Mouse (Mus musculus): Measurements from ENCODE around the gene Cep68. TPM values are rescaled to one million over a fixed set of nuclear protein-coding genes. Genes with fewer than 3 reads are reported as not detected.
"Not testable (repeated sequence)": the region's sequence is repeated elsewhere in the genome, so short reads cannot be mapped to it uniquely, and the experiment has no call there.

The Cep68 gene
- polyA plus RNA-seq, 1 experiment from 2014 or later, result 32.8 TPM

DNA sequence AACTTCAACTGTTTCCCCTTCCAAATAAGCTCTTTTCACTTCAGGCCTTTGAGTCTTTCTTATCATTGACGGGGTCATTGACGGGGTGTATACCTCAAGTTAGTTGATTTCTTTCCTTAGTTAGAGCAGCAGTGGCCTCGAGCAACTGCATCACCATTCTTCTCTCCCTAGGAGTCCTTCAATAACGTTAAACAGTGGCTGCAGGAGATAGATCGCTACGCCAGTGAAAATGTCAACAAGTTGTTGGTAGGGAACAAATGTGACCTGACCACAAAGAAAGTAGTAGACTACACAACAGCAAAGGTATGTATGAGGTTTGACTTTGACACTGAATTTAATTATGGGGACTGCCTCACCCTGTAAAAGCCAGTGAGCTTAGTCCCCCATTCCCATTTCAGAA, 25.0 kb downstream of the Cep68 start:
- 72% methylated on average over 6 of the region's 6 CpGs for WGBS (ENCODE audit: insufficient replicate concordance)
- Histone ChIP-seq H3K4me2 (no peak overlapping the region), H3K27ac (ENCODE audit: low read depth, low read length) (no peak overlapping the region), H3K27me3 (ENCODE audit: control insufficient read depth, insufficient read depth, low read length) (no peaks in the 10 kb centered on the region), H3K4me3 (ENCODE audit: low read depth, low read length) (no peak overlapping the region), H3K36me3 (ENCODE audit: control insufficient read depth, insufficient read depth, low read length) (peaks cover 22% of the 10 kb centered on the region), H3K4me1 (ENCODE audit: control insufficient read depth, insufficient read depth, low read length) (no peaks in the 10 kb centered on the region), H3K9me3 (replicated peaks; ENCODE audit: control insufficient read depth, low read length) (no peaks in the 10 kb centered on the region), H3K9ac (ENCODE audit: low read depth, low read length) (no peak overlapping the region)
- ATAC-seq (replicated peaks; ENCODE audit: insufficient number of reproducible peaks, low FRiP score, low TSS enrichment), result no peak

DNA sequence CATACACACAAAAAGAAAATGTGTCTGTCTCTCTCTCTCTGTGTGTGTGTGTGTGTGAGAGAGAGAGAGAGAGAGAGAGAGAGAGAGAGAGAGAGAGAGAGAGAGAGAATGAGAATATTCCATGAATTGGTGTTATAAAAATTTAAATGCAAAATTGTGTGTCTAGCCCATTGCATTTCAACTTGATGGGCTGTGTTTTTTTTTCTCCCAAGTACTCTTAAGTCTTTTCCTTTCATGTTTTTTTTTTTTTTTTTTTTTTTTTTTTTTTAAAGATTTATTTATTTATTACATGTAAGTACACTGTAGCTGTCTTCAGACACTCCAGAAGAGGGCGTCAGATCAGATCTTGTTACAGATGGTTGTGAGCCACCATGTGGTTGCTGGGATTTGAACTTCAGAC, 27.6 kb downstream of the Cep68 start:
- 50% methylated on average over 1 of the region's 1 CpGs for WGBS (ENCODE audit: insufficient replicate concordance)
- H3K4me2 ChIP-seq; H3K9me3 ChIP-seq (replicated peaks; ENCODE audit: control insufficient read depth, low read length); H3K27me3 ChIP-seq (ENCODE audit: control insufficient read depth, insufficient read depth, low read length); H3K4me1 ChIP-seq (ENCODE audit: control insufficient read depth, insufficient read depth, low read length); H3K4me3 ChIP-seq (ENCODE audit: low read depth, low read length); ATAC-seq (replicated peaks; ENCODE audit: insufficient number of reproducible peaks, low FRiP score, low TSS enrichment); H3K9ac ChIP-seq (ENCODE audit: low read depth, low read length); H3K27ac ChIP-seq (ENCODE audit: low read depth, low read length): not testable (repeated sequence)
- H3K36me3 ChIP-seq (ENCODE audit: control insufficient read depth, insufficient read depth, low read length), result peaks cover 22% of the 10 kb centered on the region

GRCm38 (mm10) chr11:20217227-20217626, 32.0 kb downstream of the Cep68 start:
- Histone ChIP-seq H3K9ac (ENCODE audit: low read depth, low read length) (no peak overlapping the region), H3K4me2 (no peak overlapping the region), H3K27ac (ENCODE audit: low read depth, low read length) (no peak overlapping the region), H3K36me3 (ENCODE audit: control insufficient read depth, insufficient read depth, low read length) (peaks cover 13% of the 10 kb centered on the region), H3K4me3 (ENCODE audit: low read depth, low read length) (no peak overlapping the region), H3K4me1 (ENCODE audit: control insufficient read depth, insufficient read depth, low read length) (no peaks in the 10 kb centered on the region), H3K27me3 (ENCODE audit: control insufficient read depth, insufficient read depth, low read length) (no peaks in the 10 kb centered on the region), H3K9me3 (replicated peaks; ENCODE audit: control insufficient read depth, low read length) (no peaks in the 10 kb centered on the region)
- ATAC-seq (replicated peaks; ENCODE audit: insufficient number of reproducible peaks, low FRiP score, low TSS enrichment), result no peak
- WGBS (ENCODE audit: insufficient replicate concordance), result 92% methylated on average over 1 of the region's 1 CpGs

DNA sequence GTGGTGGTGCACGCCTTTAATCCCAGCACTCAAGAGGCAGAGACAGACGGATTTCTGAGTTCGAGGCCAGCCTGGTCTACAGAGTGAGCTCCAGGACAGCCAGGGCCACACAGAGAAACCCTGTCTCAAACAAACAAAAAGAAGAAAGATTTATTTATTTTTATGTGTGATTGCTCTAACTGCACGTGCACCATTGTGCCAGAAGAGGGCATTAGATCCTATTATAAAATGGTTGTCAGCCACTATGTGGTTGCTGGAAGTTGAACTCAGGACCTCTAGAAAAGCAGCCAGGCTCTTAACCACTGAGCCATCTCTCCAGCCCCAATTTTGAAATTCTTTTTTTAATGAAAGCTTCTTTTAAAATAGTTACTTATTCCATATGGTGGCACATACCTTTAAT, 32.8 kb downstream of the Cep68 start:
- 87% methylated on average over 4 of the region's 4 CpGs for WGBS (ENCODE audit: insufficient replicate concordance)
- no peak overlapping the region for H3K9ac ChIP-seq (ENCODE audit: low read depth, low read length)
- no peaks in the 10 kb centered on the region for H3K4me1 ChIP-seq (ENCODE audit: control insufficient read depth, insufficient read depth, low read length)
- H3K27ac ChIP-seq (ENCODE audit: low read depth, low read length), result no peak overlapping the region
- no peak overlapping the region for H3K4me3 ChIP-seq (ENCODE audit: low read depth, low read length)
- H3K27me3 ChIP-seq (ENCODE audit: control insufficient read depth, insufficient read depth, low read length), result no peaks in the 10 kb centered on the region
- H3K9me3 ChIP-seq (replicated peaks; ENCODE audit: control insufficient read depth, low read length), result no peaks in the 10 kb centered on the region
- no peak for ATAC-seq (replicated peaks; ENCODE audit: insufficient number of reproducible peaks, low FRiP score, low TSS enrichment)
- H3K4me2 ChIP-seq, result no peak overlapping the region
- H3K36me3 ChIP-seq (ENCODE audit: control insufficient read depth, insufficient read depth, low read length), result peaks cover 11% of the 10 kb centered on the region

DNA sequence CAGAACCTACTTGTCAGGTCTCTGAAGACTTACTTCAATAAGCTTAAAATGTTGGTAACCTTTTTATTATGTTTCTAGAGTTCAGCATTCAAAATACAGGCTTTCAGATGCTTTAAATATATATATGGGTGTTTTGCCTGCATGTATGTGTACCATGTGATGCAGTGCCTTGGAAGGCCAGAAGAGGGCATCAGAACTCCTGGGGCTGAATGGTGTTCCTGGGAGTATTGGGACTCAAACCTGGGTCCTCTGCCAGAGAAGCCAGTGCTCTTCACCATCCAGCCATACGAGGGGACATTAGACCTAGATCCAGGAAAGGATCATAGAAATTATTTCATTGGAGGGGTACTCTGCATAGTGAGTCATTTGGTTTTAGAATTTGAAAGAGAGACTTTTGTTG, 34.5 kb downstream of the Cep68 start:
- Histone ChIP-seq H3K9ac (ENCODE audit: low read depth, low read length) (no peak overlapping the region), H3K27me3 (ENCODE audit: control insufficient read depth, insufficient read depth, low read length) (no peaks in the 10 kb centered on the region), H3K27ac (ENCODE audit: low read depth, low read length) (no peak overlapping the region), H3K36me3 (ENCODE audit: control insufficient read depth, insufficient read depth, low read length) (peaks cover 7% of the 10 kb centered on the region), H3K4me3 (ENCODE audit: low read depth, low read length) (no peak overlapping the region), H3K4me2 (no peak overlapping the region), H3K9me3 (replicated peaks; ENCODE audit: control insufficient read depth, low read length) (no peaks in the 10 kb centered on the region), H3K4me1 (ENCODE audit: control insufficient read depth, insufficient read depth, low read length) (no peaks in the 10 kb centered on the region)
- 95% methylated on average over 1 of the region's 1 CpGs for WGBS (ENCODE audit: insufficient replicate concordance)
- ATAC-seq (replicated peaks; ENCODE audit: insufficient number of reproducible peaks, low FRiP score, low TSS enrichment), result no peak

DNA sequence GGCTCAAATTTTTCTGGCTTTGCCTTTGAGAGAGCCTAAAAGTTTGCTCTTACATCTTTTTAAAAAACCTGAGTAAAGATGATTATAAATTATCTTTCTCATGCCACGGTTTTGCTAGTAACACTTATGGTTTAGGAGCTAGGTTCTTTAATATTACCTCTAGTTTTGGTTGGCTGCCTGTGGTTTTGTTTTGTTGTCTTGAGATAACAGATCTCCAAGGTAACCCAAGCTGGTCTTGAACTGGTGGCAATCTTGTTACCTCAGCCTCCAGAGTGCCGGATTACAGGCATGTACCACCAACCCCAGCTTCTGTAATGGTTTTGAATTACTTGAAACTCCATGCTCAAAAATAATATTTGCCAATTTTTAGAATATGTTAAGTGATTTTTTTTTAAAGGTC, 37.4 kb downstream of the Cep68 start:
- Histone ChIP-seq H3K27me3 (ENCODE audit: control insufficient read depth, insufficient read depth, low read length) (no peaks in the 10 kb centered on the region), H3K4me3 (ENCODE audit: low read depth, low read length) (no peak overlapping the region), H3K4me1 (ENCODE audit: control insufficient read depth, insufficient read depth, low read length) (peaks cover 5% of the 10 kb centered on the region), H3K9me3 (replicated peaks; ENCODE audit: control insufficient read depth, low read length) (no peaks in the 10 kb centered on the region), H3K4me2 (no peak overlapping the region), H3K9ac (ENCODE audit: low read depth, low read length) (no peak overlapping the region), H3K27ac (ENCODE audit: low read depth, low read length) (no peak overlapping the region), H3K36me3 (ENCODE audit: control insufficient read depth, insufficient read depth, low read length) (peaks cover 3% of the 10 kb centered on the region; the same call in 1 of the 2 replicates)
- no peak for ATAC-seq (replicated peaks; ENCODE audit: insufficient number of reproducible peaks, low FRiP score, low TSS enrichment)
- 68% methylated on average over 2 of the region's 2 CpGs for WGBS (ENCODE audit: insufficient replicate concordance)

DNA sequence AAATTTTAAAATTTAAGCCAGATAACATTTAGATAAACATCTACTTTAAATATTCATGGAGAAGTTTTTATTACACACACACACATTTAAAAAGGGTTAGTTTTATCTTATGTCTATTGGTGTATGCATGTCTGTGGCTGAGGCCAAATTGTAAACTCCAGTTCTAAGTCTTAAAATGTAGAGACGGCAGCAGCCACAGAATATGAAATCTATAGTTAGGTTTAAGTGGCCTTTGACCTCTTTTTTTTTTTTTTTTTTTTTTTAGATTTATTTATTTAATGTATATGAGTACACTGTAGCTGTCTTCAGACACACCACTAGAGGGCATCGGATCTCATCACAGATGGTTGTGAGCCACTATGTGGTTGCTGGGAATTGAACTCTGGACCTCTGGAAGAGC, 41.6 kb downstream of the Cep68 start:
- Histone ChIP-seq H3K9ac (ENCODE audit: low read depth, low read length) (no peak overlapping the region), H3K27me3 (ENCODE audit: control insufficient read depth, insufficient read depth, low read length) (no peaks in the 10 kb centered on the region), H3K4me3 (ENCODE audit: low read depth, low read length) (no peak overlapping the region), H3K27ac (ENCODE audit: low read depth, low read length) (no peak overlapping the region), H3K36me3 (ENCODE audit: control insufficient read depth, insufficient read depth, low read length) (no peaks in the 10 kb centered on the region; the same call in 1 of the 2 replicates), H3K9me3 (replicated peaks; ENCODE audit: control insufficient read depth, low read length) (no peaks in the 10 kb centered on the region), H3K4me1 (ENCODE audit: control insufficient read depth, insufficient read depth, low read length) (peaks cover 39% of the 10 kb centered on the region), H3K4me2 (no peak overlapping the region)
- 75% methylated on average over 2 of the region's 2 CpGs for WGBS (ENCODE audit: insufficient replicate concordance)
- ATAC-seq (replicated peaks; ENCODE audit: insufficient number of reproducible peaks, low FRiP score, low TSS enrichment), result no peak

DNA sequence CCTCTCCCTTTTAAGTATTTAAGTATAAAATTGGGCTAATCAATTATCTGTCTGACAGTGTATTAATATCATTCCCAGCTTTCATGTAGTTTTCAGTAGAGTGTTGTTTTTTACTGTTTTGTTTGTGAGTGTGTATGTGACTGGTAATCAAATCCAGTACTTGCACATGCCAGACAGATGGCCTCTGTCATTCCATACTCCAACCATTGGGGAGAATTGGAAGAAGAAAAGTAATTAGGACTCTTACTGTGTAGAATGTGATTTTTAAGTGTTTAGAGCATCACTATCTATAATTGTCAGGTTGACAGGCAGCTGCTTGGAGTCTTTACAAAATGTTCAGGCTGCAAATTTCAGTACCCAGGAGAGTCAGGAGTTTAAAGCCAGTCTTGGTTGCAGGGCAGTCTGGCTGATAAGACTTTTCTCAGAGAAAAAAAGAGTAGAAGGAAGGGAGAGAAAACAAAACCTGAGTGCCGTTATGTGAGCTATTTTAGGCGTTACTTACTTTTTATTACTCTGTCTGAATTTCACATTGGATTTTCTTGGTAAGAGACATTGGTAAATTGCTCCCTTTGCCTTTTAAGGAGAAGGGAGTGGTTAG, 42.5 kb downstream of the Cep68 start:
- ATAC-seq (replicated peaks; ENCODE audit: insufficient number of reproducible peaks, low FRiP score, low TSS enrichment), result no peak
- Histone ChIP-seq H3K27ac (ENCODE audit: low read depth, low read length) (no peak overlapping the region), H3K36me3 (ENCODE audit: control insufficient read depth, insufficient read depth, low read length) (no peaks in the 10 kb centered on the region; the same call in 1 of the 2 replicates), H3K9ac (ENCODE audit: low read depth, low read length) (no peak overlapping the region), H3K4me2 (no peak overlapping the region), H3K4me1 (ENCODE audit: control insufficient read depth, insufficient read depth, low read length) (peaks cover 39% of the 10 kb centered on the region), H3K9me3 (replicated peaks; ENCODE audit: control insufficient read depth, low read length) (no peaks in the 10 kb centered on the region), H3K4me3 (ENCODE audit: low read depth, low read length) (no peak overlapping the region), H3K27me3 (ENCODE audit: control insufficient read depth, insufficient read depth, low read length) (no peaks in the 10 kb centered on the region)
- WGBS (ENCODE audit: insufficient replicate concordance), result 42% methylated on average over 2 of the region's 2 CpGs

DNA sequence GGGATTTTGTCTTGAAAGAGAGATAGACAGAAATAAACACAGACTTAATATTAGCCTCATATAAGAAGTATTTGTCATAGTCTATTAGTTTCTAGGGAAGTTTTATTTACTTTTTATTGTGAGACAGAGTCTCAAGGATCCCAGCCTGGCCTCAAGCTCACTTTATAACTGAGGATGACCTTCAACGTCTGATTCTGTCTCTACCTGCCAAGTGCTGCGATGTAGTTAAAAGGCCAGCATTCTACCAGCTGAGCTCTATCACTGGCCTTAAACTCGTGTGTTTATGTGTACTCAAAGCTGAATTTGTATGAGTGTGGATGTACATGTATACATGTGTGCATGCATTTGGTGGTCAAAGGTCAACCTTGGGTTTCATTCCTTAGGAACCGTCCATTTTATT, 43.7 kb downstream of the Cep68 start:
- no peaks in the 10 kb centered on the region; the same call in 1 of the 2 replicates for H3K36me3 ChIP-seq (ENCODE audit: control insufficient read depth, insufficient read depth, low read length)

More for the DNA sequence above, 43.7 kb downstream of the Cep68 start:
- Histone ChIP-seq H3K4me3 (ENCODE audit: low read depth, low read length) (no peak overlapping the region), H3K9ac (ENCODE audit: low read depth, low read length) (no peak overlapping the region), H3K4me1 (ENCODE audit: control insufficient read depth, insufficient read depth, low read length) (peaks cover 39% of the 10 kb centered on the region), H3K27me3 (ENCODE audit: control insufficient read depth, insufficient read depth, low read length) (no peaks in the 10 kb centered on the region), H3K27ac (ENCODE audit: low read depth, low read length) (no peak overlapping the region), H3K9me3 (replicated peaks; ENCODE audit: control insufficient read depth, low read length) (no peaks in the 10 kb centered on the region), H3K4me2 (no peak overlapping the region)
- no peak for ATAC-seq (replicated peaks; ENCODE audit: insufficient number of reproducible peaks, low FRiP score, low TSS enrichment)
- 72% methylated on average over 4 of the region's 4 CpGs for WGBS (ENCODE audit: insufficient replicate concordance)

All from heart, embryonic 11.5 days (tissue).